Mouse (Mus musculus) liver, embryonic 14.5 days (tissue): ENCODE measurements around the gene Sult2a8. TPM values are rescaled to one million over a fixed set of nuclear protein-coding genes. Genes with fewer than 3 reads are reported as not detected.
"Not testable (repeated sequence)": the region's sequence is repeated elsewhere in the genome, so short reads cannot be mapped to it uniquely, and the experiment has no call there.

ENCODE experiments used
- ATAC-seq: fragments of 200-750 bp; cut with Nextera tagmentation; 2 replicates; pipeline ENCODE4 v1.8.0; 2017; ENCODE audit warnings: moderate number of reproducible peaks, mild to moderate bottlenecking, moderate library complexity; ENCODE audit not compliant: insufficient read depth
- DNase-seq, 3 experiments: peaks; one replicate each; pipeline ENCODE4 v3.0.0-alpha.2; 2012 to 2013; ENCODE audit warnings: low read depth in 3 of 3, low spot score in 3 of 3
- H3K27ac ChIP-seq: fragments of 300-500 bp; sonication (generic); 2 replicates; pipeline ENCODE4 v1.5.1; 2014; ENCODE audit warnings: moderate library complexity, mild to moderate bottlenecking, control low read depth, inconsistent platforms
- H3K27me3 ChIP-seq: fragments of 300-500 bp; sonication (generic); 2 replicates; pipeline ENCODE4 v1.6.1; 2014; ENCODE audit warnings: mild to moderate bottlenecking, low read length, moderate library complexity; ENCODE audit not compliant: control insufficient read depth, insufficient read depth
- H3K36me3 ChIP-seq: fragments of 300-500 bp; sonication (generic); replicated peaks from 2 replicates; pipeline ENCODE4 v1.6.1; 2014; ENCODE audit warnings: low read depth; ENCODE audit not compliant: control insufficient read depth, insufficient read depth
- H3K4me1 ChIP-seq, 2 experiments: fragments of 200-500 bp in 1 of 2; fragments of 300-500 bp in 1 of 2; sonication (generic) in 1 of 2; replicated peaks; 2 replicates each; pipeline ENCODE4 v1.6.1; 2012 to 2014; ENCODE audit warnings: antibody characterized with exemption in 1 of 2, inconsistent platforms in 1 of 2, low read length in 1 of 2; ENCODE audit not compliant: control insufficient read depth in 2 of 2, insufficient read depth in 2 of 2
- H3K4me2 ChIP-seq: fragments of 300-500 bp; sonication (generic); 2 replicates; pipeline ENCODE4 v1.6.1; 2014; ENCODE audit warnings: low read depth, mild to moderate bottlenecking, control low read depth, moderate library complexity
- H3K4me3 ChIP-seq, 2 experiments: fragments of 200-500 bp in 1 of 2; fragments of 300-500 bp in 1 of 2; sonication (generic) in 1 of 2; 2 replicates each; pipeline ENCODE4 v1.5.1; 2012 to 2014; ENCODE audit warnings: low read depth in 2 of 2, low read length in 2 of 2, mild to moderate bottlenecking in 2 of 2, control low read depth in 1 of 2, inconsistent platforms in 1 of 2, moderate library complexity in 1 of 2; ENCODE audit not compliant: insufficient read depth in 1 of 2
- H3K9ac ChIP-seq: fragments of 300-500 bp; sonication (generic); replicated peaks from 2 replicates; pipeline ENCODE4 v1.6.1; 2014; ENCODE audit warnings: mild to moderate bottlenecking, control low read depth, moderate library complexity
- H3K9me3 ChIP-seq: fragments of 300-500 bp; sonication (generic); 2 replicates; pipeline ENCODE4 v1.6.1; 2016; ENCODE audit warnings: low read length, mixed read lengths; ENCODE audit not compliant: control insufficient read depth
- CTCF ChIP-seq: IDR thresholded peaks from 2 replicates; pipeline ENCODE4 v1.5.1; 2016; ENCODE audit warnings: antibody characterized with exemption, low read depth, control low read depth
- EP300 ChIP-seq: IDR thresholded peaks from 2 replicates; pipeline ENCODE4 v1.6.1; 2016; ENCODE audit warnings: antibody characterized with exemption, low read depth
- WGBS: fragments of 180-500 bp; shearing (Covaris S2); extraction: QIAGEN DNeasy Blood & Tissue Kit; methylation state at CpG from one replicate; pipeline ENCODE4 v1.1.7; 2014; ENCODE audit not compliant: insufficient replicate concordance; 5-methylcytosine and 5-hydroxymethylcytosine counted together
- polyA plus RNA-seq, 2 experiments: library from polyadenylated mRNA; depleted of rRNA in 1 of 2; stranded (reverse) in 1 of 2; unstranded in 1 of 2; fragments of >200 nt; fragmentation: Nextera tagmentation in 1 of 2; extraction: Ambion mirVana in 1 of 2; gene quantifications; 2 replicates each; pipeline versions ENCODE4 v1.2.1 to v1.2.3; 2012 to 2014

The Sult2a8 gene
- polyA plus RNA-seq, 2 experiments = 2.2 to 4.2 TPM

- Histone ChIP-seq H3K9me3 (no peaks in the 10 kb centered on the region), H3K4me1 (no peaks in the 10 kb centered on the region), H3K4me2 (no peak overlapping the region), H3K4me3 (no peak overlapping the region), H3K9ac (no peak overlapping the region), H3K36me3 (no peaks in the 10 kb centered on the region), H3K27ac (no peak overlapping the region), H3K27me3 (no peaks in the 10 kb centered on the region)
- no peak for DNase-seq
- no peak for TF ChIP-seq EP300
- no peak for TF ChIP-seq CTCF
- peak; percentile 28 for ATAC-seq
- WGBS = 48% methylated on average over 2 of the region's 2 CpGs
Measured at GRCm38 (mm10) chr7:14438029-14438428, 8.5 kb downstream of the Sult2a8 start.

- H3K27me3 ChIP-seq, H3K4me2 ChIP-seq, H3K36me3 ChIP-seq, H3K4me1 ChIP-seq, H3K9ac ChIP-seq, H3K4me3 ChIP-seq, H3K9me3 ChIP-seq, DNase-seq, H3K27ac ChIP-seq, ATAC-seq: not testable (repeated sequence)
Measured at GRCm38 (mm10) chr7:14399363-14399762, 47.2 kb downstream of the Sult2a8 start.

- H3K27me3 ChIP-seq = no peaks in the 10 kb centered on the region
- TF ChIP-seq CTCF (no peak), EP300 (no peak)
- H3K9ac ChIP-seq = no peak overlapping the region
- H3K4me3 ChIP-seq = no peak overlapping the region
- H3K9me3 ChIP-seq = no peaks in the 10 kb centered on the region
- DNase-seq (no peak), ATAC-seq (no peak)
- no peak overlapping the region for H3K4me2 ChIP-seq
- H3K4me1 ChIP-seq = no peaks in the 10 kb centered on the region
- H3K27ac ChIP-seq = no peak overlapping the region
- H3K36me3 ChIP-seq = no peaks in the 10 kb centered on the region
Measured at GRCm38 (mm10) chr7:14396462-14396861, 50.1 kb downstream of the Sult2a8 start.

Other genes starting within 250 kb of the Sult2a8 start
- gene Sult2a6, start 191.9 kb downstream of the Sult2a8 start, polyA plus RNA-seq (2012; rRNA removed) = not detected in 2 replicates
- gene Sult2a6, start 191.9 kb downstream of the Sult2a8 start, polyA plus RNA-seq (2014; fragmentation: Nextera tagmentation; extraction: Ambion mirVana) = 0.24 TPM in 1 of 2 replicates, not detected in the other
- gene Obox8, start 113.2 kb downstream of the Sult2a8 start, polyA plus RNA-seq (2012; rRNA removed) = not detected in 2 replicates
- not detected in 2 replicates for gene Obox8, start 113.2 kb downstream of the Sult2a8 start, polyA plus RNA-seq (2014; fragmentation: Nextera tagmentation; extraction: Ambion mirVana)
- not detected in 2 replicates for gene Sult2a7, start 47.5 kb upstream of the Sult2a8 start, polyA plus RNA-seq (2012; rRNA removed)
- not detected in 2 replicates for gene Sult2a7, start 47.5 kb upstream of the Sult2a8 start, polyA plus RNA-seq (2014; fragmentation: Nextera tagmentation; extraction: Ambion mirVana)
- 0.04 and 0.06 TPM in 2 replicates for gene Vmn1r90, start 116.7 kb upstream of the Sult2a8 start, polyA plus RNA-seq (2012; rRNA removed)
- not detected in 2 replicates for gene Vmn1r90, start 116.7 kb upstream of the Sult2a8 start, polyA plus RNA-seq (2014; fragmentation: Nextera tagmentation; extraction: Ambion mirVana)
- not detected in 2 replicates for gene Obox7, start 212.7 kb upstream of the Sult2a8 start, polyA plus RNA-seq (2012; rRNA removed)
- gene Obox7, start 212.7 kb upstream of the Sult2a8 start, polyA plus RNA-seq (2014; fragmentation: Nextera tagmentation; extraction: Ambion mirVana) = not detected in 2 replicates